Mouse (Mus musculus) myocyte (in vitro differentiated cells): Measurements from ENCODE around the gene Epb41. TPM values are rescaled to one million over a fixed set of nuclear protein-coding genes. Genes with fewer than 3 reads are reported as not detected.

ENCODE experiments used
- H3K27me3 ChIP-seq: one replicate; pipeline ENCODE4 v1.6.1; 2011; ENCODE audit not compliant: control insufficient read depth, insufficient read depth, insufficient read length
- H3K36me3 ChIP-seq: one replicate; pipeline ENCODE4 v1.6.1; 2011; ENCODE audit not compliant: control insufficient read depth, insufficient read depth
- H3K4me2 ChIP-seq: one replicate; pipeline ENCODE4 v1.6.1; 2011; ENCODE audit warnings: low read depth, control low read depth
- H3K4me3 ChIP-seq: one replicate; pipeline ENCODE4 v1.5.1; 2011; ENCODE audit warnings: mild to moderate bottlenecking, control low read depth, moderate library complexity
- H3K79me2 ChIP-seq: one replicate; pipeline ENCODE4 v1.6.1; 2011; ENCODE audit not compliant: control insufficient read depth, insufficient read depth
- H3ac ChIP-seq: one replicate; pipeline ENCODE4 v1.6.1; 2011; ENCODE audit not compliant: control insufficient read depth, insufficient read length
- CEBPB ChIP-seq: IDR thresholded peaks from 2 replicates; pipeline ENCODE4 v1.6.1; 2011; ENCODE audit warnings: mild to moderate bottlenecking, moderate library complexity; ENCODE audit not compliant: poor library complexity, insufficient read depth, severe bottlenecking
- E2F4 ChIP-seq: IDR thresholded peaks from one replicate; pipeline ENCODE4 v1.6.1; 2011; ENCODE audit warnings: mild to moderate bottlenecking, control low read depth, moderate library complexity; ENCODE audit not compliant: insufficient read depth
- MAX ChIP-seq: IDR thresholded peaks from one replicate; pipeline ENCODE4 v1.6.1; 2011; ENCODE audit warnings: low read depth, mild to moderate bottlenecking, control low read depth
- MYOD1 ChIP-seq, 3 experiments: IDR thresholded peaks; one replicate each; pipeline ENCODE4 v1.6.1; 2011; ENCODE audit warnings: control low read depth in 2 of 3, low read depth in 2 of 3, mild to moderate bottlenecking in 2 of 3, moderate library complexity in 1 of 3; ENCODE audit not compliant: insufficient read length in 2 of 3, control insufficient read depth in 1 of 3
- MYOG ChIP-seq, 3 experiments: IDR thresholded peaks; one replicate each; pipeline ENCODE4 v1.6.1; 2011; ENCODE audit warnings: control low read depth in 2 of 3, low read depth in 2 of 3, mild to moderate bottlenecking in 2 of 3; ENCODE audit not compliant: insufficient read length in 2 of 3, control insufficient read depth in 1 of 3, insufficient read depth in 1 of 3
- POLR2A ChIP-seq: IDR thresholded peaks from one replicate; pipeline ENCODE4 v1.6.1; 2011; ENCODE audit warnings: low read depth, mild to moderate bottlenecking, control low read depth, moderate library complexity; ENCODE audit not compliant: insufficient read length
- POLR2AphosphoS2 ChIP-seq: IDR thresholded peaks from one replicate; pipeline ENCODE4 v1.6.1; 2011; ENCODE audit warnings: low read depth, control low read depth; ENCODE audit not compliant: insufficient read length
- REST ChIP-seq: IDR thresholded peaks from one replicate; pipeline ENCODE4 v1.6.1; 2011; ENCODE audit warnings: mild to moderate bottlenecking, control low read depth, moderate library complexity; ENCODE audit not compliant: insufficient read depth, insufficient read length
- SRF ChIP-seq: IDR thresholded peaks from one replicate; pipeline ENCODE4 v1.6.1; 2011; ENCODE audit warnings: low read depth; ENCODE audit not compliant: control insufficient read depth, insufficient read length
- TCF12 ChIP-seq: IDR thresholded peaks from one replicate; pipeline ENCODE4 v1.6.1; 2011; ENCODE audit warnings: mild to moderate bottlenecking, control low read depth; ENCODE audit not compliant: poor library complexity, insufficient read depth, severe bottlenecking
- TCF3 ChIP-seq: IDR thresholded peaks from one replicate; pipeline ENCODE4 v1.6.1; 2011; ENCODE audit warnings: low read depth, control low read depth; ENCODE audit not compliant: insufficient read length
- USF1 ChIP-seq: IDR thresholded peaks from one replicate; pipeline ENCODE4 v1.6.1; 2011; ENCODE audit warnings: low read depth, mild to moderate bottlenecking, control low read depth, moderate library complexity
- polyA plus RNA-seq: library from polyadenylated mRNA; unstranded; fragments of >200 nt; fragmentation: generic; extraction: Trizol; gene quantifications from one replicate; pipeline ENCODE4 v1.2.1, GENCODE M21; 2012; ENCODE audit warnings: missing spikeins

Epb41 gene
- polyA plus RNA-seq, 1 experiment = 4.8 TPM

DNA sequence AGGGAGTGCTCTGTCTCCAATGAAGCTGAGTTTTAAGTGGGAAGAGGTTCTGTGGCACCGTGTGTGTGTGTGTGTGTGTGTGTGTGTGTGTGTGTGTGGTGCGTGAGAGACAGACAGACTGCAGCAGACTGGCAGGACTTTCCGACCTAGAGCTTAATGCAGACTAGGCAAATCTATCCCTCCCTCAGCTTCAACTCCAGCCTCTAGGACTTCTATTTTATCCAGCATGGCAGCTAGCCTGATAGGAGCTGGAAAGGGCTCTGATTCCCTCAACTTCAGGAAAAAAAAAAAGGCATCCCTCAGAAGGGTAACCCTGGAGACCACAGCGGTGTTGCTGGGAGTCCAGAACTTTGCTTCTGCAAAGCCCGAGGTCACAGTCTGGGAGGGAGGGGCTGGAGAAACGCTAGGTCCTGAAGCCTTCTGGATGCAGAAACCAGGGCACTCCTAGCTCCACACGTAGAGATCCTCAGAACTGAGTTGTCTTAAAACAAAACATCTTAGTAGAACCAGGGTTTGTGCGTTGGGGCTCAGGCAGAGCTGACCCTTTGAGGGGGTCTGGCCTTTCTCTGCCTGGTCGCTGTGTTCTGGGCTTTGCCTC is 161.0 kb downstream of the Epb41 start:
- no peaks in the 10 kb centered on the region for H3K27me3 ChIP-seq
- H3K79me2 ChIP-seq = no peaks in the 10 kb centered on the region
- H3ac ChIP-seq = no peak overlapping the region
- no peak for TF ChIP-seq REST
- no peak for TF ChIP-seq E2F4
- no peak for TF ChIP-seq TCF12
- TF ChIP-seq MYOG (IDR thresholded peaks at IDR 0.05; ENCODE audit: control insufficient read depth in 1 of 3, insufficient read depth in 1 of 3, insufficient read length in 2 of 3, low read depth in 2 of 3) = no peak
- TF ChIP-seq USF1 = no peak
- no peak for TF ChIP-seq CEBPB
- no peak for TF ChIP-seq SRF
- TF ChIP-seq MYOD1 (IDR thresholded peaks at IDR 0.05; ENCODE audit: control insufficient read depth in 1 of 3, insufficient read length in 2 of 3, low read depth in 2 of 3) = no peak
- no peak for TF ChIP-seq TCF3
- no peak for TF ChIP-seq MAX
- H3K4me2 ChIP-seq = no peak overlapping the region
- no peaks in the 10 kb centered on the region for H3K36me3 ChIP-seq
- no peak overlapping the region for H3K4me3 ChIP-seq

DNA sequence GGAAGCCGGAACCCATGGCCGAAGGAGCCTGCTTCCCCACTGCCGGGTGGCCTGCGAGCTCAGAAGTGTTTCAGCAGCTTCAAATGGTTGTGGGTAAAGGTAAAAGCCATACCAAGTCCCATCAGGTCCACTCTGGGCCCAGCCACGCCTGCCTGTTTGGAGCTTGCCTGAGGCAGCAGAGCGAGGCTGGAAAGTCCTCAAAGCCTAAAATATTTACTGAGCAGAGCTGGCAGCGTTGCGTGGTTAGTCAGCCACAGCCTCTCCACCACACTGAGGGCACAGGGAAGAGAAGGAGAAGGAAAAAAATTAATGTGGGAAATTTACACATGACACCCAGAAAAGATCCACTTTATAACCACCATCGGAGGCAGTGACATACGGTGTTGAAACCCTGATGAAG is 161.6 kb downstream of the Epb41 start:
- Histone ChIP-seq H3K4me2 (no peak overlapping the region), H3ac (no peak overlapping the region), H3K4me3 (no peak overlapping the region), H3K36me3 (no peaks in the 10 kb centered on the region), H3K27me3 (no peaks in the 10 kb centered on the region), H3K79me2 (no peaks in the 10 kb centered on the region)
- no peak for TF ChIP-seq REST
- no peak for TF ChIP-seq TCF12
- TF ChIP-seq POLR2AphosphoS2 = no peak
- TF ChIP-seq CEBPB = no peak
- TF ChIP-seq SRF = no peak
- no peak for TF ChIP-seq USF1
- no peak for TF ChIP-seq MYOD1 (IDR thresholded peaks at IDR 0.05; ENCODE audit: control insufficient read depth in 1 of 3, insufficient read length in 2 of 3, low read depth in 2 of 3)
- no peak for TF ChIP-seq POLR2A
- no peak for TF ChIP-seq MYOG (IDR thresholded peaks at IDR 0.05; ENCODE audit: control insufficient read depth in 1 of 3, insufficient read depth in 1 of 3, insufficient read length in 2 of 3, low read depth in 2 of 3)
- TF ChIP-seq MAX = no peak
- no peak for TF ChIP-seq TCF3
- TF ChIP-seq E2F4 = no peak

DNA sequence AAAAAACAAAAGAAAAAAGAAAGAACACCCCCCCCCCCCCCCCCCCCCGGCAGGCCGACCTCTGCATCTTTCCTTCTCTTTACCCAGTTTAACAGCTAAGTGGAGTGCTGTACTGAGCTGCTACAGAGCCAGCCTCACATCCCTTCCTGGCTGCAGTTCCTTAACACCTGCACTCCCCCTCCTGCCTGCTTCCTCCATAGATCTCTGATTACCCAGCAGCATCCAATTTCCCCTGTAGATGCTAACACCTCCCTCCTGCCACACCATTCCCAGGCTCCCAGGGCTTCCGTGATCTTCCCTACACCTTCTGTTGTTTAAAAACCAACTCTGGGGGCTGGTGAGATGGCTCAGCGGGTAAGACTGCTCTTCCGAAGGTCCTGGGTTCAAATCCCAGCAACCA is 163.6 kb downstream of the Epb41 start:
- Histone ChIP-seq H3K79me2 (no peaks in the 10 kb centered on the region), H3K27me3 (no peaks in the 10 kb centered on the region), H3K4me2 (no peak overlapping the region), H3K4me3 (no peak overlapping the region), H3K36me3 (no peaks in the 10 kb centered on the region), H3ac (no peak overlapping the region)
- TF ChIP-seq TCF12 (no peak), E2F4 (no peak), MYOG (IDR thresholded peaks at IDR 0.05; ENCODE audit: control insufficient read depth in 1 of 3, insufficient read depth in 1 of 3, insufficient read length in 2 of 3, low read depth in 2 of 3) (no peak), POLR2AphosphoS2 (no peak), POLR2A (no peak), CEBPB (no peak), SRF (no peak), MYOD1 (IDR thresholded peaks at IDR 0.05; ENCODE audit: control insufficient read depth in 1 of 3, insufficient read length in 2 of 3, low read depth in 2 of 3) (no peak), TCF3 (no peak), USF1 (no peak), REST (no peak), MAX (no peak)

DNA sequence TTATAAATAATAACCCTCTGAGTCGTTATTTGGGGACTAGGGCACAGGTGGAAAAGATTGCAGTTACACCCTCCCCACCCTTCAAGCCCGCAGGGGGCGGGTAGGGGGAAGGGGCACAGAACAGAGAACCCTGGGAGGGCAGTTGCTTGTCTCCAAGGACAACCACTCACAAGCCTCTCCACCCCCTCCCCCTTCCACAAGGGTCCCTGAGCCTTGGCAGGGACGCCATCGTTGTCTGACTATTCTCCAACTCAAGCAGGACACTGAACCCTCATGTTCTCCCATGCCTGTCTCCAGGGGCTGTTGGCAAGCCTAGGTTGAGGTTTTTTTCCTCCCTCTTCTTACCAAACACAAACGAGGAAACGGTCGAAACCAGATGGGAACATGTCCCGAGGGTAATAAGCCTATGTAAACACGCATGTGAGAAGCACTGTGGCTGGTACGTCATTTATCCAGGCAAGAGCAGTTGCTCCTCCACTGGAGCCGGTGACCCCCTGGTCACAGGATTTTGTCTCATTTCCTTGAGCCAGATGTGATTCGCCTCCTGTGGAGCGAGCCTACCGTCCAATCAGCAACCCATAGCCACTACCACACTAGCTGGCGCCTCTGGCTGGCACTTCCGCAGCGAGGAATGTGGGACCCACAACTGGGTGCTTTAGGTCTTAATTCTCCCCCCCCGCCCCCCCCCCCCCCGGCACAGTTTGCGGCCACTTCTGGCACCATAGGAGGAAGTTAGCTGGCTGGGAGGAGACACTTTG is 164.7 kb downstream of the Epb41 start:
- Histone ChIP-seq H3K27me3 (no peaks in the 10 kb centered on the region), H3K4me2 (peak overlapping the region; percentile 48), H3K4me3 (no peak overlapping the region), H3K36me3 (no peaks in the 10 kb centered on the region), H3K79me2 (no peaks in the 10 kb centered on the region), H3ac (no peak overlapping the region)
- TF ChIP-seq REST (no peak), TCF12 (no peak), E2F4 (no peak), MYOD1 (IDR thresholded peaks at IDR 0.05; ENCODE audit: control insufficient read depth in 1 of 3, insufficient read length in 2 of 3, low read depth in 2 of 3) (no peak), POLR2AphosphoS2 (no peak), MAX (no peak), MYOG (IDR thresholded peaks at IDR 0.05; ENCODE audit: control insufficient read depth in 1 of 3, insufficient read depth in 1 of 3, insufficient read length in 2 of 3, low read depth in 2 of 3) (no peak), CEBPB (no peak), SRF (no peak), POLR2A (no peak), USF1 (no peak), TCF3 (no peak)
